Mouse (Mus musculus): Measurements from ENCODE around the gene Ajm1.
"Not testable (repeated sequence)": the region's sequence is repeated elsewhere in the genome, so short reads cannot be mapped to it uniquely, and the experiment has no call there.

Gene Ajm1

GRCm38 (mm10) chr2:25565741-25566140 lies 15.8 kb downstream of the Ajm1 start:
- peak in 1 of 2 experiments; percentile 33 for DNase-seq

GRCm38 (mm10) chr2:25561946-25562345 lies 19.6 kb downstream of the Ajm1 start:
- no peak for DNase-seq

- peak in 1 of 2 experiments; percentile 43 for DNase-seq
Measured at GRCm38 (mm10) chr2:25560551-25560950, 21.0 kb downstream of the Ajm1 start.

GRCm38 (mm10) chr2:25558774-25559173 lies 22.8 kb downstream of the Ajm1 start:
- peak in 1 of 2 experiments; percentile 22 for DNase-seq

GRCm38 (mm10) chr2:25557964-25558360 lies 23.6 kb downstream of the Ajm1 start:
- peak; percentile 67 to 87 for DNase-seq

GRCm38 (mm10) chr2:25557221-25557963 lies 24.2 kb downstream of the Ajm1 start, which contains the start of gene Edf1:
Edf1 (plus strand) TSS chr2:25557847.
- peak; percentile 95 to 99 for DNase-seq

- peak in 1 of 2 experiments; percentile 15 for DNase-seq
Measured at GRCm38 (mm10) chr2:25556296-25556695, 25.3 kb downstream of the Ajm1 start.

GRCm38 (mm10) chr2:25555479-25555878 lies 26.1 kb downstream of the Ajm1 start:
- not testable (repeated sequence) for DNase-seq

- peak in 1 of 2 experiments; percentile 15 for DNase-seq
Measured at GRCm38 (mm10) chr2:25553171-25553786, 28.3 kb downstream of the Ajm1 start.

GRCm38 (mm10) chr2:25551186-25551585 lies 30.4 kb downstream of the Ajm1 start:
- peak; percentile 76 to 78 for DNase-seq

GRCm38 (mm10) chr2:25549021-25549991 lies 32.3 kb downstream of the Ajm1 start:
- no peak for DNase-seq

GRCm38 (mm10) chr2:25546811-25547491 lies 34.6 kb downstream of the Ajm1 start, which contains the start of gene Traf2:
Traf2 (minus strand) TSS chr2:25546940.
- peak; percentile 99 to 100 for DNase-seq

GRCm38 (mm10) chr2:25545996-25546810 lies 35.4 kb downstream of the Ajm1 start:
- peak in 1 of 2 experiments; percentile 84 for DNase-seq

GRCm38 (mm10) chr2:25541644-25542367 lies 39.8 kb downstream of the Ajm1 start:
- peak in 1 of 2 experiments; percentile 59 for DNase-seq

- peak; percentile 34 to 71 for DNase-seq
Measured at GRCm38 (mm10) chr2:25540541-25540948, 41.0 kb downstream of the Ajm1 start.

GRCm38 (mm10) chr2:25536531-25536930 lies 45.0 kb downstream of the Ajm1 start:
- no peak for DNase-seq

GRCm38 (mm10) chr2:25534866-25535182 lies 46.7 kb downstream of the Ajm1 start:
- DNase-seq: no peak

- peak; percentile 82 to 89 for DNase-seq
Measured at GRCm38 (mm10) chr2:25534178-25534865, 47.2 kb downstream of the Ajm1 start.

GRCm38 (mm10) chr2:25533707-25534106 lies 47.9 kb downstream of the Ajm1 start:
- DNase-seq: no peak

Data from kidney, postnatal 25 days (tissue).